ENCODE assay signal across 27 mouse cellular contexts in genomic region chr10:118399917-118400316, GRCm38 (mm10). TPM values are rescaled to one million over a fixed set of nuclear protein-coding genes. Genes with fewer than 3 reads are reported as not detected.
DNase-seq lines count a peak whose midpoint lies in the region; ATAC-seq and TF ChIP-seq lines count a peak whose summit lies in the region.
"Had no signal": no experiment of that assay in that cellular context is flagged by ENCODE, and none has a peak within 500 bp of the region (broad histone marks: within the 10 kb centered on the region; RNA-seq: fewer than 3 reads in every experiment).

No protein-coding gene starts in this region.

- no peaks in the 10 kb centered on the region for H3K36me3 ChIP-seq in heart, embryonic 12.5 days
- H3K36me3 ChIP-seq: intestine, embryonic 15.5 days; limb, embryonic 12.5 days had no signal

- H3K9me3 ChIP-seq in heart, embryonic 12.5 days (replicated peaks): no peaks in the 10 kb centered on the region
- H3K9me3 ChIP-seq: forebrain, embryonic 13.5 days; intestine, embryonic 15.5 days; limb, embryonic 12.5 days had no signal

- WGBS in olfactory bulb, adult 2 months: 26% methylated on average over 16 of the region's 16 CpGs
- WGBS in heart, embryonic 12.5 days: 85% methylated on average over 16 of the region's 16 CpGs

- peak overlapping the region; percentile 59 for H3K4me3 ChIP-seq in gastrocnemius, adult 2 months
- H3K4me3 ChIP-seq in olfactory bulb, adult 2 months (ENCODE audit: insufficient read depth, low read depth, low read length): peak overlapping the region; percentile 14; the same call in 1 of the 2 replicates
- no peak overlapping the region for H3K4me3 ChIP-seq in heart, embryonic 12.5 days
- H3K4me3 ChIP-seq: erythroblast, embryonic 14.5 days; forebrain, embryonic 13.5 days; intestine, embryonic 15.5 days; limb, embryonic 12.5 days had no signal

- no peak for ATAC-seq in heart, embryonic 12.5 days (ENCODE audit: insufficient number of reproducible peaks, low FRiP score)
- ATAC-seq: forebrain, embryonic 13.5 days; intestine, embryonic 15.5 days had no signal

- no peak for TF ChIP-seq CTCF in gastrocnemius, adult 2 months (IDR thresholded peaks at IDR 0.05)
- TF ChIP-seq CTCF in olfactory bulb, adult 2 months (IDR thresholded peaks at IDR 0.05; ENCODE audit: insufficient read depth, low read depth, low read length): no peak

- DNase-seq in gastrocnemius, adult 2 months: no peak
- no peak for DNase-seq in gastrocnemius, adult 8-10 months (ENCODE audit: low spot score in 2 of 2)
- DNase-seq in left cerebral cortex, postnatal 25 days (ENCODE audit: low spot score in 2 of 2): peak; percentile 16 to 27
- DNase-seq in left cerebral cortex, adult 8-10 months (ENCODE audit: low spot score in 2 of 2): no peak
- DNase-seq in brain, adult 2 months (ENCODE audit: low read depth, low spot score): peak; percentile 33
- no peak for DNase-seq in ovary, postnatal 36 days (ENCODE audit: low spot score)
- DNase-seq: B cell, adult 2 months; cerebellum, postnatal 25 days; kidney, adult 9 months; kidney, postnatal 25 days; thymus, postnatal 36 days had no signal

- no peaks in the 10 kb centered on the region; the same call in 1 of the 2 replicates for H3K4me1 ChIP-seq in olfactory bulb, adult 2 months (ENCODE audit: control insufficient read depth, insufficient read depth, low read length)
- H3K4me1 ChIP-seq in heart, embryonic 12.5 days (replicated peaks): no peaks in the 10 kb centered on the region
- H3K4me1 ChIP-seq: forebrain, embryonic 13.5 days; intestine, embryonic 15.5 days; limb, embryonic 12.5 days had no signal

- no peak overlapping the region for H3K9ac ChIP-seq in heart, embryonic 12.5 days
- H3K9ac ChIP-seq: forebrain, embryonic 13.5 days; hindbrain, embryonic 14.5 days; intestine, embryonic 15.5 days; limb, embryonic 12.5 days; liver, embryonic 14.5 days had no signal

- intact Hi-C loops in gastrocnemius, adult 2 months (cut with DNase I): no loop called here
- intact Hi-C loops in left cerebral cortex, postnatal 25 days (cut with DNase I): no loop called here

- no peak overlapping the region for H3K27ac ChIP-seq in gastrocnemius, adult 2 months
- H3K27ac ChIP-seq in olfactory bulb, adult 2 months (ENCODE audit: insufficient read depth, low read depth, low read length): no peak overlapping the region
- no peak overlapping the region for H3K27ac ChIP-seq in heart, embryonic 12.5 days (ENCODE audit: poor library complexity, severe bottlenecking)
- H3K27ac ChIP-seq: forebrain, embryonic 13.5 days; hindbrain, embryonic 14.5 days; intestine, embryonic 15.5 days; limb, embryonic 12.5 days; liver, embryonic 14.5 days had no signal

- H3K4me2 ChIP-seq in heart, embryonic 12.5 days: no peak overlapping the region
- H3K4me2 ChIP-seq: forebrain, embryonic 13.5 days; heart, embryonic 11.5 days; hindbrain, embryonic 14.5 days; intestine, embryonic 15.5 days; limb, embryonic 12.5 days; midbrain, embryonic 11.5 days had no signal

- H3K27me3 ChIP-seq in heart, embryonic 12.5 days (replicated peaks): no peaks in the 10 kb centered on the region
- H3K27me3 ChIP-seq: forebrain, embryonic 13.5 days; intestine, embryonic 15.5 days; limb, embryonic 12.5 days had no signal

- no peak for TF ChIP-seq POLR2A in olfactory bulb, adult 2 months (IDR thresholded peaks at IDR 0.05; ENCODE audit: insufficient read depth, low read depth, low read length)

RNA-seq across cellular contexts. Expression of gene Ifng, which starts 40.9 kb away (rescaled TPM):
- not detected for total RNA-seq in gastrocnemius, adult 2 months (2021)
- total RNA-seq in gastrocnemius, adult 8-10 months (2022): not detected
- total RNA-seq in left cerebral cortex, postnatal 25 days (2021): not detected
- not detected for total RNA-seq in left cerebral cortex, adult 8-10 months (2022)
- polyA plus RNA-seq in olfactory bulb, adult 2 months (2012; ENCODE audit: insufficient read depth, insufficient read length, low replicate concordance, missing spikeins): not detected in 2 replicates
- polyA plus RNA-seq in heart, embryonic 12.5 days (2016; fragmentation: Nextera tagmentation; extraction: Ambion mirVana): not detected in 2 replicates
- total RNA-seq: adrenal gland, adult 18-20 months; adrenal gland, postnatal 4 days; heart, postnatal 25 days had no signal
- polyA plus RNA-seq: erythroblast, embryonic 14.5 days; forebrain, embryonic 13.5 days; gonadal fat pad, adult 2 months; heart, embryonic 11.5 days; hindbrain, embryonic 14.5 days; intestine, embryonic 15.5 days; limb, embryonic 12.5 days; liver, embryonic 14.5 days; lung, embryonic 16.5 days; midbrain, embryonic 11.5 days; neural tube, embryonic 11.5 days had no signal

RNA-seq across cellular contexts. Expression of gene Gm9049, which starts 46.0 kb away (rescaled TPM):
- not detected for total RNA-seq in gastrocnemius, adult 2 months (2021)
- not detected for total RNA-seq in gastrocnemius, adult 8-10 months (2022)
- total RNA-seq in left cerebral cortex, postnatal 25 days (2021): not detected
- not detected for total RNA-seq in left cerebral cortex, adult 8-10 months (2022)
- not detected in 2 replicates for polyA plus RNA-seq in olfactory bulb, adult 2 months (2012; ENCODE audit: insufficient read depth, insufficient read length, low replicate concordance, missing spikeins)
- not detected in 2 replicates for polyA plus RNA-seq in heart, embryonic 12.5 days (2016; fragmentation: Nextera tagmentation; extraction: Ambion mirVana)
- total RNA-seq: adrenal gland, adult 18-20 months; heart, postnatal 25 days had no signal
- polyA plus RNA-seq: erythroblast, embryonic 14.5 days; forebrain, embryonic 13.5 days; gonadal fat pad, adult 2 months; heart, embryonic 11.5 days; hindbrain, embryonic 14.5 days; intestine, embryonic 15.5 days; limb, embryonic 12.5 days; neural tube, embryonic 11.5 days had no signal

RNA-seq across cellular contexts. Expression of gene Gm9048, which starts 51.4 kb away (rescaled TPM):
- not detected for total RNA-seq in gastrocnemius, adult 2 months (2021)
- total RNA-seq in gastrocnemius, adult 8-10 months (2022): not detected
- total RNA-seq in left cerebral cortex, postnatal 25 days (2021): not detected
- not detected for total RNA-seq in left cerebral cortex, adult 8-10 months (2022)
- polyA plus RNA-seq in olfactory bulb, adult 2 months (2012; ENCODE audit: insufficient read depth, insufficient read length, low replicate concordance, missing spikeins): not detected in 2 replicates
- not detected in 2 replicates for polyA plus RNA-seq in heart, embryonic 12.5 days (2016; fragmentation: Nextera tagmentation; extraction: Ambion mirVana)
- total RNA-seq: adrenal gland, adult 18-20 months; heart, postnatal 25 days had no signal
- polyA plus RNA-seq: erythroblast, embryonic 14.5 days; forebrain, embryonic 13.5 days; gonadal fat pad, adult 2 months; heart, embryonic 11.5 days; hindbrain, embryonic 14.5 days; intestine, embryonic 15.5 days; limb, embryonic 12.5 days; liver, embryonic 14.5 days; lung, embryonic 16.5 days; midbrain, embryonic 11.5 days; neural tube, embryonic 11.5 days had no signal

RNA-seq across cellular contexts. Expression of gene Gm9046, which starts 56.9 kb away (rescaled TPM):
- total RNA-seq in gastrocnemius, adult 2 months (2021): not detected
- not detected for total RNA-seq in gastrocnemius, adult 8-10 months (2022)
- total RNA-seq in left cerebral cortex, postnatal 25 days (2021): not detected
- not detected for total RNA-seq in left cerebral cortex, adult 8-10 months (2022)
- polyA plus RNA-seq in olfactory bulb, adult 2 months (2012; ENCODE audit: insufficient read depth, insufficient read length, low replicate concordance, missing spikeins): not detected in 2 replicates
- polyA plus RNA-seq in heart, embryonic 12.5 days (2016; fragmentation: Nextera tagmentation; extraction: Ambion mirVana): not detected in 2 replicates
- total RNA-seq: adrenal gland, adult 18-20 months; adrenal gland, postnatal 4 days; heart, postnatal 25 days had no signal
- polyA plus RNA-seq: erythroblast, embryonic 14.5 days; forebrain, embryonic 13.5 days; gonadal fat pad, adult 2 months; heart, embryonic 11.5 days; hindbrain, embryonic 14.5 days; intestine, embryonic 15.5 days; limb, embryonic 12.5 days; liver, embryonic 14.5 days; lung, embryonic 16.5 days; midbrain, embryonic 11.5 days; neural tube, embryonic 11.5 days had no signal

Comparison
In these comparisons a context has a peak if more than half of its experiments do, and no peak if none do; other contexts are left out.
1. DNase-seq: peak in left cerebral cortex, postnatal 25 days (2 of 2) and brain, adult 2 months (single experiment); none in gastrocnemius, adult 2 months (single experiment), gastrocnemius, adult 8-10 months (0 of 2), left cerebral cortex, adult 8-10 months (0 of 2) and ovary, postnatal 36 days (single experiment).